9 mouse cellular contexts compared by ENCODE assay signal in the genomic region with DNA sequence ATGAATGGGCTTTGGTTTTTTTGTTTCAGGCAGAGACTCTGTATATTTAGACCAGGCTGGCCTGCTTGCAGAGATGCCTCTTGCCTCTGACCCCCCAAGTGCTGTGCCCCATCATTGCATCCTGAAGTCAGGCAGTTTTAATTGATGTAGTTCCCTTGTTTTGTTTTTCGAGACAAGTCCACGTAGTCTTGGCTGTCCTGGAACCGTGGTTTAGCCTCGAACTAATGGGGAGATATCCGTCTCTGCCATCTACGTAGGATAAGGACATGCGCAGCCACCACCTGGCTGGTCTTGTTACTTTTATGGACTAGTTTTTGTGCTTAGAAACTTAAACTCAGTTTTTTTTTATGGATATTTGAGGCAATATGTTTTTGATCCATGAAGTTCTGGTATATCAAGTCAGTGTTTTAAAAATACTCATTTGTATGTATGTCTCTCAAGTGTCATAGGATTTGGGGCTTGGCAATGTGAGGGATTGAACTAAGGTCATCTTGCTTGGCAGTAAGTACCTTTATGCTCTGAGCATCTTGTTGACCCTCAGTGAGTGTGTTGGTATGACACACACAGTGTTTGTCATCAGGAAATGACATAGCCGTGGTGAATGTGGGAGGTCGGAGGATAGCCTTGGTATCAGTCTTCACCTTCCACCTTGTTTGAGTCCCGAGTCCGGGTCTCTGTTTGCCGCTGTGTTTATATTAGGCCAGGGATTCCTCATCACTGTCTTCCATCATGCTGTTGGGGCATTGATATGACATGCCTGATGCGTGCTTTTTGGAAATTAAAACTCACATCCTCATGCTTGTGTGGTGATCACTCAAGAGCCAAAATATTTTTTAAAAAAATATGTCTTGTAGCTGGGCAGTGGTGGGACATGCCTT. TPM values are rescaled to one million over a fixed set of nuclear protein-coding genes. Genes with fewer than 3 reads are reported as not detected.
DNase-seq lines count a peak whose midpoint lies in the region; ATAC-seq and TF ChIP-seq lines count a peak whose summit lies in the region.
"Had no signal": no experiment of that assay in that cellular context is flagged by ENCODE, and none has a peak within 500 bp of the region (broad histone marks: within the 10 kb centered on the region; RNA-seq: fewer than 3 reads in every experiment).

No protein-coding gene starts in this region.

- H3K27me3 ChIP-seq in cerebellum, adult 2 months (ENCODE audit: control insufficient read depth, insufficient read depth, low read length): no peaks in the 10 kb centered on the region
- no peaks in the 10 kb centered on the region for H3K27me3 ChIP-seq in embryonic facial prominence, embryonic 13.5 days
- H3K27me3 ChIP-seq in limb, embryonic 14.5 days (ENCODE audit: control insufficient read depth, insufficient read depth, low read length): no peaks in the 10 kb centered on the region
- H3K27me3 ChIP-seq in stomach, embryonic 15.5 days (replicated peaks): no peaks in the 10 kb centered on the region
- H3K27me3 ChIP-seq: Patski had no signal

- H3K4me1 ChIP-seq in cerebellum, adult 2 months (ENCODE audit: control insufficient read depth, insufficient read depth, low read length): peaks cover 5% of the 10 kb centered on the region; the same call in 1 of the 2 replicates
- H3K4me1 ChIP-seq in embryonic facial prominence, embryonic 13.5 days: peaks cover 15% of the 10 kb centered on the region
- peaks cover 9% of the 10 kb centered on the region for H3K4me1 ChIP-seq in limb, embryonic 14.5 days (ENCODE audit: control insufficient read depth, insufficient read depth, low read length)
- H3K4me1 ChIP-seq in stomach, embryonic 15.5 days: peaks cover 2% of the 10 kb centered on the region; the same call in 1 of the 2 replicates

- no peak for DNase-seq in cerebellum, adult 2 months
- no peak for DNase-seq in cerebellum, postnatal 36 days
- DNase-seq in 3T3-L1 (ENCODE audit: low read depth, low spot score): peak; percentile 47
- DNase-seq in limb, embryonic 14.5 days (ENCODE audit: low spot score): no peak
- DNase-seq in yolk sac, embryonic 10.5 days (ENCODE audit: low spot score): no peak
- no peak for DNase-seq in embryo, embryonic 11 days

- peak overlapping the region; percentile 93 for H3K4me3 ChIP-seq in cerebellum, adult 2 months (replicated peaks; ENCODE audit: insufficient read depth, low read depth, low read length)
- H3K4me3 ChIP-seq in embryonic facial prominence, embryonic 13.5 days: peak overlapping the region; percentile 94
- H3K4me3 ChIP-seq in limb, embryonic 14.5 days (replicated peaks; ENCODE audit: low read length): peak overlapping the region; percentile 88
- H3K4me3 ChIP-seq in stomach, embryonic 15.5 days (replicated peaks): peak overlapping the region; percentile 80

- WGBS in cerebellum, adult 2 months: 23% methylated on average over 13 of the region's 13 CpGs
- 43% methylated on average over 13 of the region's 13 CpGs for WGBS in embryonic facial prominence, embryonic 13.5 days
- WGBS in limb, embryonic 14.5 days: 40% methylated on average over 13 of the region's 13 CpGs
- whole genome bisulfite sequencing in stomach, embryonic 15.5 days: 12% methylated on average over 13 of the region's 13 CpGs

- H3K27ac ChIP-seq in cerebellum, adult 2 months (ENCODE audit: insufficient read depth, low read length): peak overlapping the region; percentile 93; the same call in 1 of the 2 replicates
- H3K27ac ChIP-seq in embryonic facial prominence, embryonic 13.5 days: peak overlapping the region; percentile 99
- peak overlapping the region; percentile 99; the same call in 1 of the 2 replicates for H3K27ac ChIP-seq in limb, embryonic 14.5 days (replicated peaks; ENCODE audit: low read depth, low read length)
- H3K27ac ChIP-seq in stomach, embryonic 15.5 days: peak overlapping the region; percentile 97; the same call in 1 of the 2 replicates

- TF ChIP-seq CTCF in cerebellum, adult 2 months (IDR thresholded peaks at IDR 0.05; ENCODE audit: borderline replicate concordance, insufficient read depth, low read depth, low read length): no peak

- ATAC-seq in embryonic facial prominence, embryonic 13.5 days (ENCODE audit: insufficient number of reproducible peaks, insufficient read depth, low FRiP score, low TSS enrichment, low read depth): no peak
- no peak for ATAC-seq in limb, embryonic 14.5 days (ENCODE audit: low FRiP score, low read depth)
- ATAC-seq in stomach, embryonic 15.5 days (ENCODE audit: insufficient read depth, low FRiP score, low read depth): no peak

- TF ChIP-seq POLR2A in cerebellum, adult 2 months (IDR thresholded peaks at IDR 0.05; ENCODE audit: borderline replicate concordance, insufficient read depth, low read length): no peak
- no peak for TF ChIP-seq POLR2A in limb, embryonic 14.5 days (IDR thresholded peaks at IDR 0.05; ENCODE audit: borderline replicate concordance, extremely low read depth, insufficient read depth, insufficient read length)

- peak overlapping the region; percentile 77 for H3K4me2 ChIP-seq in embryonic facial prominence, embryonic 13.5 days
- H3K4me2 ChIP-seq in limb, embryonic 14.5 days (replicated peaks; ENCODE audit: low read depth, low read length, severe bottlenecking): peak overlapping the region; percentile 81
- peak overlapping the region; percentile 83 for H3K4me2 ChIP-seq in stomach, embryonic 15.5 days

- no peaks in the 10 kb centered on the region for H3K9me3 ChIP-seq in embryonic facial prominence, embryonic 13.5 days
- no peaks in the 10 kb centered on the region for H3K9me3 ChIP-seq in limb, embryonic 14.5 days (ENCODE audit: control insufficient read depth, low read length)
- no peaks in the 10 kb centered on the region for H3K9me3 ChIP-seq in stomach, embryonic 15.5 days

- H3K9ac ChIP-seq in embryonic facial prominence, embryonic 13.5 days: peak overlapping the region; percentile 97
- H3K9ac ChIP-seq in limb, embryonic 14.5 days (ENCODE audit: low read depth, low read length, severe bottlenecking): peak overlapping the region; percentile 85
- H3K9ac ChIP-seq in stomach, embryonic 15.5 days: peak overlapping the region; percentile 90

- H3K36me3 ChIP-seq in embryonic facial prominence, embryonic 13.5 days: peaks cover 42% of the 10 kb centered on the region
- peaks cover 45% of the 10 kb centered on the region for H3K36me3 ChIP-seq in limb, embryonic 14.5 days (ENCODE audit: control insufficient read depth, insufficient read depth, low read length)
- H3K36me3 ChIP-seq in stomach, embryonic 15.5 days: peaks cover 19% of the 10 kb centered on the region; the same call in 1 of the 2 replicates

RNA-seq across cellular contexts. Expression of a gene that starts 1.4 kb away (rescaled TPM):
- polyA plus RNA-seq in cerebellum, adult 2 months (2012; rRNA removed): 92.7 and 99.6 TPM in 2 replicates
- polyA plus RNA-seq in embryonic facial prominence, embryonic 13.5 days (2015; fragmentation: Nextera tagmentation; extraction: Ambion mirVana): 92.5 and 106 TPM in 2 replicates
- polyA plus RNA-seq in limb, embryonic 14.5 days (2012; rRNA removed): 144 and 167 TPM in 2 replicates
- 78.0 and 89.1 TPM in 2 replicates for polyA plus RNA-seq in limb, embryonic 14.5 days (2014; fragmentation: Nextera tagmentation; extraction: Ambion mirVana)
- 81.0 and 86.9 TPM in 2 replicates for polyA plus RNA-seq in stomach, embryonic 15.5 days (2015; fragmentation: Nextera tagmentation; extraction: Ambion mirVana)

RNA-seq across cellular contexts. Expression of a gene that starts 29.7 kb away (rescaled TPM):
- polyA plus RNA-seq in cerebellum, adult 2 months (2012; rRNA removed): 57.3 and 64.3 TPM in 2 replicates
- polyA plus RNA-seq in embryonic facial prominence, embryonic 13.5 days (2015; fragmentation: Nextera tagmentation; extraction: Ambion mirVana): 51.4 and 54.4 TPM in 2 replicates
- 46.8 and 47.4 TPM in 2 replicates for polyA plus RNA-seq in limb, embryonic 14.5 days (2012; rRNA removed)
- polyA plus RNA-seq in limb, embryonic 14.5 days (2014; fragmentation: Nextera tagmentation; extraction: Ambion mirVana): 62.4 and 64.3 TPM in 2 replicates
- polyA plus RNA-seq in stomach, embryonic 15.5 days (2015; fragmentation: Nextera tagmentation; extraction: Ambion mirVana): 52.3 and 56.4 TPM in 2 replicates

RNA-seq across cellular contexts. Expression of a gene that starts 34.0 kb away (rescaled TPM):
- polyA plus RNA-seq in cerebellum, adult 2 months (2012; rRNA removed): not detected in 2 replicates
- polyA plus RNA-seq in embryonic facial prominence, embryonic 13.5 days (2015; fragmentation: Nextera tagmentation; extraction: Ambion mirVana): not detected in 2 replicates
- not detected in 2 replicates for polyA plus RNA-seq in limb, embryonic 14.5 days (2012; rRNA removed)
- polyA plus RNA-seq in limb, embryonic 14.5 days (2014; fragmentation: Nextera tagmentation; extraction: Ambion mirVana): 0.15 TPM in 1 of 2 replicates, not detected in the other
- polyA plus RNA-seq in stomach, embryonic 15.5 days (2015; fragmentation: Nextera tagmentation; extraction: Ambion mirVana): not detected in 2 replicates
- polyA plus RNA-seq: Patski had no signal
